Mouse (Mus musculus): ENCODE measurements around the gene Rpl22.

The Rpl22 gene

DNA sequence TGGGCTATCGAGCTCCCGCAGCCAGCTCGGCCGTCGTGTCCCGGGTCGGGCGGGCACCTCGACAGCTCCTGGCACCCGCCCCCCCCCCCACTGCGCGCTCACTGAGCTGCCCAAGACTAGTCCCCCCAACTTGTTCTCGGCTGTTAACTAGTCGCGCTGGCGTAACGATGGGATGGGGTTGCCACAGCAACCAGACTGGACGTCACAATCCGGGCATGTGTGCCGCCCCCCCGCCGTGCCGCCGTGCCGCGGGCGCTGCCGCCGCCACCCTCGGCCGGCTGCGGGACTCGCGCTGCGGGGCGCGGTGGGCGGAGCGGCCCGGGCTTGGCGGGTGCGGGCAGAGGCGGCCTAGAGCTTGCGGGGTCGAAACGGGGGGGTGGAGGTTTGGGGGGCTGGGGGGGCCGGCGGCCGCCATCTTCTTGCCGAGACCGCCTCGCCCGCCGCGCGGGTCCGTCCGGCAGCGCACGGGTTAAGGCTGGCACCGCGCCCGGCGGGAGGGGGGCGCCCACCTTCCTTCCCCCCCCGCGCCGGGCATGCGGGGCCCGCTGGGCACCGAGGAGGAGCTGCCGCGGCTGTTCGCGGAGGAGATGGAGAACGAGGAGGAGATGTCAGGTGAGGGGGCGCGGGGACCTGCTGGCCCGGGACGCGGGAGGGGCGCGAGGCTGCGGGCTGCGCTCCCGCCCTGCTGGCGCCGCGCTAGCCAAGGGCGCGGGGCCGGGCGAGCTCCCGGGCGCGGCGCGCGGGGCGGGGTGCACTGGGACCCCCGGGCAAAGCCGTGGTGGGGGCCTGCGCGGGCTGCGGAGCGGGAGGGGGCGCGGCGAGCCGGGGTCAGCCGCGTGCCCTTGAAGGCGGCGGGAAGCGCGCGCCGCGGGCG, 13.1 kb downstream of the Rpl22 start, which contains the start of gene Chd5:
Gene Chd5, plus strand, starts transcription at position 233 of the 874 bp plus-strand sequence.
- no peak for DNase-seq

- no peak for DNase-seq
These were observed 13.8 kb downstream of the Rpl22 start for GRCm38 (mm10) chr4:152339293-152339790.

- no peak for DNase-seq
These were observed 15.2 kb downstream of the Rpl22 start for GRCm38 (mm10) chr4:152340584-152341284.

GRCm38 (mm10) chr4:152343296-152343695, 17.8 kb downstream of the Rpl22 start:
- DNase-seq, result peak; percentile 29

GRCm38 (mm10) chr4:152344651-152345050, 19.1 kb downstream of the Rpl22 start:
- peak; percentile 28 for DNase-seq

DNA sequence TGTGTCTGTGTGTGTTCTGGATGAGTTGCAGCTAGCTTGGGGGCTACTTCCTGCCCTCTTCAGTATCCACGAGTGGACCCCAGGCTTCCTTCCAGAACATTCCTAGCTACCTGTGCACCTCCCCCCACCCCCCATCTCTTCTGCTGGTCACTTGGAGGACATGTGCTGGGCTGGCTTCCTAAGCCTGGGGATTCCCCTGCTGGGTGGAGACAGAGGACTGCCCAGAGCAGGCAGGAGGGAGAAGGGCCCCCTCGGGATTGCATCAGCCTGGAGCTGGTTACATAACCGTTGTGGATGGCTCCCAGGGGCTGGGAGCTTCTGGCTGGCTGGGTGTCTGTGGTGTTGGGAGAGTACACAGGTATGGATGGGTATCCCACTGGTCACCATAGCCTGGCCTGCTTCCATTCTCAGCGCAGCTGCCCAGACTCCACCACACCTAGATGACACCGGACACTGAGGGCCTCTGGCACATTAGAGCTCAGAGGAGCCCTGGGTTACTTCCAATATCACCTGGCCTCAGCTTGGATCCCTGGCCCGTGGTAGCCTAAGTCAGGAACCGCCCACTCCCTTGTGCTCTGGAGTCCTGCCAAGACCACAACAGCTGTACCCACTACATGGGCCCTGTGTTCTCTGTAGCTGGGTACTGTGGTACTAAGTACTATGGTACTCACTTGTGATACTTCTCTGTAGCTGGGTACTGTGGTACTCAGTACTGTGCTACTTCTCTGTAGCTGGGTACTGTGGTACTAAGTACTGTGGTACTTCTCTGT, 19.8 kb downstream of the Rpl22 start:
- DNase-seq, result peak; percentile 87

- DNase-seq, result peak; percentile 26
These were observed 24.4 kb downstream of the Rpl22 start for GRCm38 (mm10) chr4:152349837-152350381.

GRCm38 (mm10) chr4:152350722-152351421, 25.3 kb downstream of the Rpl22 start:
- DNase-seq, result no peak

DNA sequence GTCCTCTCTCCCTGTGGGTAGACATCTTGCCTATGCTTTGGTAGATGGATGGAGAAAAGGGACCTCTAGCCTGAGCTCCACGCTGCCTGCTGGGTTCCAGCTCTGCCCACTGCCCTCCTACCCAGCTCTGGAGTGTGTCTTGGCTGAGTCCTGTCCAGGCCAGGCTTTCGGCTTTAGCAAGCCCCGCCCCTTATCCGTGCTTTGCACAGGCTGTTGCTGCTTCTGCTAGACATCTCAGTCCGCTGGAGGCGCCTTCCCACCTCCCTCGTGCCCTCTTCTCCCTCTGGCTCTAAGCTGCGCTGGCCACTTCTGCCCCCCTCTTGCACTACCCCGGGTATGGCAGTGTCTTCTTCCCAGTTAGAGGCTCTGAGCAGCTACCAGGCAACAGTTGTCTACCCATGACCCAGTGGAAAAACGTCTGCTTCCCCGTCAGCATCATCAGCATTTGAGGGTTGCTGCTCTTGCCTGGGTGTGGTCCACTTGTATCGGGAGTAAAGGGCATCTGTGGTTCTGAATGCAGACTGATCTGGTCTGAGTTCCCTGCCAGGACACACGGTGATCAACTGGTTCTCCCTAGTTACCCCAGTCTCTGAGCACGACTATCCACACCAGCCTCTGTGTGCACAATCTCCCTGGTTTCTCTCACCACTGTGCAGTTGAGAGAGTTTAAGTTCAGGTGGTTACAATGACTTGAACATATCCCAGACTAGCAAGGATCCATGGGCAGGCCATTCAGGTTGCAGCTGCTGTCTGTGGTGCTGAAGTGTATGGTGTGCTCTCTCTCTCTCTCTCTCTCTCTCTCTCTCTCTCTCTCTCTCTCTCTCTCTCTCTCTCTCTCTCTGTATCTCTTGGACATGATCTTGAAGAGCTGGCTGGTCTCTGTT, 26.1 kb downstream of the Rpl22 start:
- DNase-seq, result peak; percentile 48

GRCm38 (mm10) chr4:152353886-152354637, 28.5 kb downstream of the Rpl22 start:
- peak; percentile 62 for DNase-seq

GRCm38 (mm10) chr4:152355672-152356071, 30.1 kb downstream of the Rpl22 start:
- DNase-seq, result no peak

- no peak for DNase-seq
These were observed 34.2 kb downstream of the Rpl22 start for GRCm38 (mm10) chr4:152359700-152360099.

DNA sequence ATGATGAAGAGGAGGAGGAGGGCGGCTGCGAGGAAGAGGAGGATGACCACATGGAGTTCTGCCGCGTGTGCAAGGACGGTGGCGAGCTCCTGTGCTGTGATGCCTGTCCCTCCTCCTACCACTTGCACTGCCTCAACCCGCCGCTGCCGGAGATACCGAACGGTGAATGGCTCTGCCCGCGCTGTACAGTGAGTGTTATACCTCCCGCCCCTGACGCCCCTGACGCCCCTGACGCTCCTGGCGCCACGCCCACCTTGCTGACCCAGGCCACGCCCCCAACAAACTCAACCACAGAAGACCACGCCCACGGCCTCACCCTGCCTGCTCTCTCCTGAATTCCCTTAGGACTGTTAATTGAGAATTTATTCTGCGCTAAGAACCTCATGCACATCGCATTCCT, 35.3 kb downstream of the Rpl22 start:
- DNase-seq, result peak; percentile 44

GRCm38 (mm10) chr4:152362180-152362579, 36.6 kb downstream of the Rpl22 start:
- no peak for DNase-seq

DNA sequence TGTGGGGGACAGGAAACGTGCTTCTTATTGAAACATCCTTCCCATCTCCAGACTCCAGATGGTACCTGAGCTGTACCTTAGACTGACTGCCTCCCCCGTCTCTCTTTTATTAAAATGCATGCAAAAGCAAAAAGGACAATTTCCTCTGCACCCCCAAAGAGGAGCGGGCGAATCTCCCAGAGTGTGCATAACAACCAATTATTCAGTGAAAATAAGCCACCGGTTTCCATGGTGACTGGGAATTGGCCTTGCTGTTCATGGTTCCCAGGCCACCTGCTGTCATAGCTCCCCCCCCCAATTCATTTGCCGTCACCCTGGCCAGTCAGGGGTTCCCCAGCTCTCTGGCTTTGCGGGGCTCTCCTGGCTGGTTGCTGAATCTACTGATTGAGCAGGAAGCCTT, 39.7 kb downstream of the Rpl22 start:
- no peak for DNase-seq

DNA sequence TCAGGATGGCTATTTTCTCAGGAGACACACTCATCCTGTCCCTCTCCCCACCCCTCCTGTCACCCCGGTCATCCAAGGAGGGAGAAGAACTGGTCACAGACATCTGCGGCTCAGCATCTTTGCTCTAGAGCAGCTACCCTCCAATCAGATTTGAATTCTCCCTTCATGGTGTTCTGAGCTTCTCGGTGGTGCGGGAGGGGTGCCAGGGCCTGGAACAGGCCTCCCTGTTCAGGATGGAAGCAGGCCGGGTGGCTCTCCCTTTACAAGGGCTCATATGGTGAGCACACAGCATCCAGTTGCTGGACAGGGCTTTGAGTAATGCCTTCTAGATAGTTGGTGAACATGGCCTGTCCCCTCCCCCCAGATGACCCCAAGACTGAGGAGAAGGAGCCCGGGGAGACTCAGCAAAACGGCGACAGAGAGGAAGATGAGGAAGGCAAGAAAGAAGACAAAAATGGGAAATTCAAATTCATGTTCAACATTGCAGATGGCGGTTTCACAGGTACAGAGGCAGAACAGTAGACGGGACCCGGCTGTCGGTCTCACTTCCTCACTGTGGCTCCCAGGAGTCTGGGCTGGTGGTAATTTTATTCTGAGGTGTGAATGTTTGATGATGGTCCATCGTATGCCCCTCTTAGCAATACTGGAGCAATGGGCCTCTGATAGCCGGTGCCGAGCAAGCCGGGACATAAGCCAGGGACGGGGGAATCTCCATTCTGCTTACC, 57.1 kb downstream of the Rpl22 start:
- no peak for DNase-seq
